Mouse (Mus musculus) Muller cell, postnatal 12 days (primary cell): Measurements from ENCODE around the gene Nr6a1.
A peak's percentile ranks its signal among the peaks of the same experiment; 100 is the strongest.

Experiments
- DNase-seq: peaks from one replicate; pipeline ENCODE4 v3.0.0-alpha.2; 2015; ENCODE audit errors: inconsistent ontology term

Gene Nr6a1

DNA sequence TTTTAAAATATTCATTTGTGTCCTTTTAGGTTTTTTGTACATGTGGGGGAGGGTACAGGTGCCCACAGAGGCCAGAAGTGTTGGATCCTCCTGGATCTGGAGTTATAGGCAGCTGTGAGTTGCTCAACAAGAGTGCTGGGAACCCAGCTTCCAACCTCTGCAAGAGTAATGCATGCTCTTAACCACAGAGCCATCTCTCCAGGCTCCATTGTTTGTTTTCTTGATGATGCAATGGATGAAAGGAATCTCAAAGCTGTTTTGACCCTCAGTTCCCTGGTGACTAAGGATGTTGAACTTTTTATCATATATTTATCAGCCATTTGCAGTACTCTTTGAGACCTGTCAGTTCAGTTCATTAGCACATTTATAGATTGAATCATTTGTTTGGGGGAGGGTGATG is 248.5 kb downstream of the Nr6a1 start:
- DNase-seq: peak; percentile 33

DNA sequence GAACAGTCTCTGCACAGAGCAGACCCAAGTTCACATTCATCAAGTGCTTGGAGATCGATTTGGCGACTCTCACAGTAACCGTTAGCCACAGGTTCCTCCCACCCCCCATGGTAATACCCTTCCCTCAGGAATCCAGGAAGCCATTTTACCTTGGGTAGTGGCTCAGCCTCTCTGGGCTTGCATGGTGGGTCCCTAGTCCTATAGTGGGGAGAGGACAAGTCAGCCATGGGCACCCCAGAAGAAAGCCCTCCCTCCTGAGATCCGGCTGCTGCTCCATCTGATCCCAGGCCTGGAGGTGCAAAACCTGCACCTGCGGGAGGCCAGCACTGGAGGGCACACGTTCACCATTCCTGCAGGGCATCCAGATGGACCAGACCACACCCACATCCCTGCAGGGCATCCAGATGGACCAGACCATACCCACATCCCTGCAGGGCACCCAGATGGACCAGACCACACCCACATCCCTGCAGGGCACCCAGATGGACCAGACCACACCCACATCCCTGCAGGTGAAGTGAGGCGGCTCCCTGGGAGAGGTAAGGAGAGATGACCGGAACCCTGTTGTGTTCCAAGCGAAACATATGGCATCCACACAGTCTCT is 252.0 kb downstream of the Nr6a1 start:
- DNase-seq: peak; percentile 18
